Mouse (Mus musculus): ENCODE data around the gene Fto.

Fto gene

GRCm38 (mm10) chr8:91390369-91391020 lies 77.2 kb downstream of the Fto start:
- no peak for DNase-seq (ENCODE audit: low read depth)

GRCm38 (mm10) chr8:91392261-91392660 lies 78.9 kb downstream of the Fto start:
- DNase-seq (ENCODE audit: low read depth), result peak; percentile 28

DNA sequence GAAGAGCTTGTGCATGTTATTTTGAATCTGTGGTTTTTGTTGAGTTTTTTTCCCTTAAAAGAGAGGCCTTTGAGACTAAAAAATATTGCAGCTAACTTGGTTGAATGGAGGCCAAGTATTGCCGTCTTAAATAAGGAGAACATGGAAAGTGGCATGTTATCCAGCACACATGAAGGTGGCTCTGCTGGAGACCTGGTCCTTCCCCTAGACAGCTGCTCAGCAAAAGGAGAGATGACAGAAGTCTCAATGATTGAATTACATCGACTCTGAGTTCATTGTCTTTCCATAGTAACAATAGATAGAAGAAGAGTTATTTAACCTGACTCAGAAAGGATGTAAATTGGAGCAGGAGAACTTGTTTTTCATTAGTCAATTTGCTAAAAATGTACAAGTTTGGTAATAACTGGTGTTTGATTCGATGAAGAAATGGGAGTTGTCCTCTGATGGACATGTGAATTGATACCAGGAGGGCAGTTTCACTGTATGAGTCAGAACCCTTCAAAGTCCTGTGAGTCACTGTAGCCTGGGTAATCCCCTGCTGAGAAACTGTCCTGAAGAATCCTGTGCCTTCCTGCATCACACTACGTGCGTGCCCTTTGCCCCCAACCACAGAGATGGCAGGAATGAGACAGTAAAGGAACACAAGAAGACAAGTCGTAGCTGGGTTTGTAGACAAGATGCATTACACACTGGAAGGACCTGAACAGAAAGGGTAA lies 82.2 kb downstream of the Fto start:
- DNase-seq (ENCODE audit: low read depth), result peak; percentile 67

DNA sequence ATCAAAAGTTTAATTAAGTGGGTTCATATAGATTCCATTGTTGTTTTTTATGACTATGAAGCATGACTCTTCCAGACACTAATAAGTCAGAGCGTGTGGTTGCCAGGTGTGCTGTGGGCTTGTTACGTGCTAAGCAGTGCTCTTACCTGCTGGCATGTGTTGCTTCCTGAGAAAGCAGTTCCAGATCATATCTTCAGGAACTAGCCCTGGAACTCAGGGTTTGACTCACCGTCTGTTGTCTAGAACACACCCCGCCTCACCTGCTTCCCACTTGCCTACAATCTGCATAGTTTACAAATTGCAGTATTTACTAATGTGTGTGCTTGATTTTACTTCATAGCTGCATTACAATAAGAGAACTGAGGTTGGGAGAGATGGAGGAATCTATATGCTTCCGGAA lies 84.7 kb downstream of the Fto start:
- DNase-seq (ENCODE audit: low read depth), result no peak

GRCm38 (mm10) chr8:91402980-91403975 lies 90.0 kb downstream of the Fto start:
- DNase-seq (ENCODE audit: low read depth), result no peak

GRCm38 (mm10) chr8:91404311-91404710 lies 91.0 kb downstream of the Fto start:
- no peak for DNase-seq (ENCODE audit: low read depth)

DNA sequence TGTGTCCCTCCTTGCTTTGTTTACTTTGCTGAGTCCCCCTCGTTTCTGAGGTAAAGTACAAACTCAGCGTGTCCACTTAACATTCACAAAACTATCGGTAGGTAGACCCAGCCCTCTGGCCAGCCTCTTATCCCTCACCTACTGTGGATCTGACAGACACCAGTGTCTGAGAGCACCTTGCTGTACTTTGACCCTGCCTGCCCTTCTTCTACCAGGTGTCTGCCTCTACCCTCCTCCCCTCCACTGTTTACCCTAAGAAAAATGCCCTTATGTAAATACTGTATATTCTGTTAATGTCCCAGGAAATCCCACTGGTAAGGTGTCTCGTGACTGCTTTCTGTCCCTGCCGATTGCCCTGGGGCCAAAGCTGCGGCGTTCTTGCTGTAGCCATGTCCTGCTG lies 91.8 kb downstream of the Fto start:
- no peak for DNase-seq (ENCODE audit: low read depth)

DNA sequence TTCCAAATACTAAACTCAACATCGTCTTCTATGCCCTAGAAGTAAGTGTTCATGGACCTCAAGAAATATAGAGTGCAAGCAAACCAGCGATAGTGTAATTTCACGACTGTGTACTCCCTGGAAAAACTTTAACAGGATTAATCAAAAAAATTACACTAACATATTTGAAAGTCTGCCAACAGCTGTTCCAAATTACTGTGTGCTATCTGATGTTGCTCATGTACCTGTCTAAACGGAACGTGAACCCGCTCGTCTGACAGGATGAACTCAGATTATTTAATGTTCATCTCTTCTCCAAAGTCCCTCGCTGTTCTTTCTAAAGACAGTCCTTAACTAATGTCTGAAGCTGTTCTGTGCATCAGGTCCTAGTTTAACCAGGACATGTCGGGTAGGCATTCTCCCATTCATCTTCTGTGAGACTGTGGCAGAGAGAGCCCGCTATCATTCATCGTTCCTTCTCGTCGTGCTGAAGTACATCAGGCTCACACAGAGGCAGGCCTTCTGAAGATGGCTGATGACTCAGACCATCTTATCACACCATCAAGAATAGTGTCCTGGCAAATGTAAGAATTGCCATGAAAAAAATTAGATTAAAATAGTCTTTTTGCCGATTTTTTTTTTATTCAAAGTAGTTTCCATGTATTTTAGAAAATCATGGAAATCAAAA lies 93.4 kb downstream of the Fto start:
- no peak for DNase-seq (ENCODE audit: low read depth)

- no peak for DNase-seq (ENCODE audit: low read depth)
Observed at GRCm38 (mm10) chr8:91407880-91408279, 94.6 kb downstream of the Fto start.

GRCm38 (mm10) chr8:91410007-91410406 lies 96.7 kb downstream of the Fto start:
- DNase-seq (ENCODE audit: low read depth), result no peak

- DNase-seq (ENCODE audit: low read depth), result no peak
Observed at GRCm38 (mm10) chr8:91424491-91425074, 111.3 kb downstream of the Fto start.

GRCm38 (mm10) chr8:91425251-91425866 lies 112.0 kb downstream of the Fto start:
- DNase-seq (ENCODE audit: low read depth), result no peak

GRCm38 (mm10) chr8:91426496-91426895 lies 113.2 kb downstream of the Fto start:
- DNase-seq (ENCODE audit: low read depth), result no peak

- no peak for DNase-seq (ENCODE audit: low read depth)
Observed at GRCm38 (mm10) chr8:91430333-91430940, 117.1 kb downstream of the Fto start.

DNA sequence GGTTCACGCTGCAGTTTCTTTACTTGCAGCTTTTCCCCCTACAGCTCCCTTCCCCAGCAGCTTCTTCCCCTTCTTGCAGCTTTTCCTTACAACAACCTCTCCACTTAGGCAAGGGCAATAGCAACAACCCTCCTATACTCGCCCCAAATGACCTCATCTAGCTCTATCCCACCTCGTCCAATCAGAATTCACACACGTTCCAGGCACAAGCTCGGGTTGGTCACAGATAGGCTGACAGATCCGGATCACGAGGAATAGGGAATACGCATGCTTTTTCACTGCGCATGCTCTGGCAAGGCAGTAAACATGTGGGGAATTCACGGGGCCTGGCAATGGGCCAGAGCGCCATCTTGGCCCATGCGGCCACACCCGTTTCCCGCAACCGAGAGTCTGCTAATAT lies 122.7 kb downstream of the Fto start:
- no peak for DNase-seq (ENCODE audit: low read depth)

GRCm38 (mm10) chr8:91443911-91444310 lies 130.6 kb downstream of the Fto start:
- DNase-seq (ENCODE audit: low read depth), result no peak

DNA sequence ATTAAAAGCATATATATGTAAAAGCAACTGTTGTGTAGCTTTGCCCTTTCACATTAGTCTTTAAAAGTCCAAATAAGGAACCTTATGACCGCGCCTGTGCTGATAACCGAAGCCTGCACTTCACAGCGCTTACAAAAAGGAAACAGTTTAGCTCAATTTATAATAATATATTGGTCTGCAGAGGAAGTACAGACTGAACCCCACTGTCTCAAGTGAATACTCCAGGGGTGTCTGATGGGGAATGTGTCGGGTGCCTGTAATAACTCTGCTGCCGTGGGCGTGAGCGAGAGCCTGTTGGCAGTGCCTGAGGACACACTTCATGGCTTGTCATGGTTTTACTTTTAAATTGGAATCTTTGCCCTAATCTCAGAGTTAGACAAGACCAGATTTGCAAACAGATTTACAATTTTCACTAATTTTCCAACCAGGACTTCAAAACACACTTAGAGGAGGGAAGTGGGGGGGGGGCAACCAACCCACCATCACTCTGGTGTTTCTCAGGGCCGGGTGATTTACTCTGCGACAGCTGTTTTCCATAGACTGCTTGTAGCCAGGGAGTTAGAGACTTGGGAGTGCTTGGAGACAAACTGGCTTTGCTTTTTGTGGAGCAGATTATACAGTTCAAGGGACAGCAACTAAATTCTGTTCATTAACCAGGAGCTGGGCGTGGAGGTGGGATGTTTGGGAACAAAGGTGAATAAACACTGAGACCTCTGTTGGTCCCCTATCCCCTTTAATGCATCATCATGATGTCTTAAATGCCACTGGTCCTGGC lies 131.5 kb downstream of the Fto start:
- no peak for DNase-seq (ENCODE audit: low read depth)

GRCm38 (mm10) chr8:91445516-91445915 lies 132.2 kb downstream of the Fto start:
- no peak for DNase-seq (ENCODE audit: low read depth)

DNA sequence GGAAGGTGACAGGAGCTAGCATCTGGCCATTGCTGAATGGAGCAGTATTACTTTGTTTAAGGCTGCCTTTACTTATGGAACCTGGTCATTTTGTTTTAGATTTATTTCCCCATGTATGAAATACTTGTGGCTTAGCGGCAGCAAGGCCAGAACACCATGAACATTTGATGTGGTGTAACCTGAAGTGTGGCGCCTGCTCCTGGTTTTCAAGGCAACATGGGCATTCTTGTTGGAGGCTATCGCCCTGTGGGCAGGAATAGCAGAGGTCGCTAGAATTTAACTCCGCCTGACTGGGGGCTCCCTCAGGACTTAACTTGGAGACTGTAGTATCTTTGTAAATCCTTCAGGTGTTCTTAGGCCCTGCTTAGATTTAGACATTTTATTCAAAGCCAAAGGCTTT lies 132.7 kb downstream of the Fto start:
- DNase-seq (ENCODE audit: low read depth), result no peak
